Mouse (Mus musculus): Measurements from ENCODE around the gene Gm36210. TPM values are rescaled to one million over a fixed set of nuclear protein-coding genes. Genes with fewer than 3 reads are reported as not detected.

The Gm36210 gene
- total and polyA plus RNA-seq, 2 experiments from 2014 or later: 0.08 to 0.88 TPM

DNA sequence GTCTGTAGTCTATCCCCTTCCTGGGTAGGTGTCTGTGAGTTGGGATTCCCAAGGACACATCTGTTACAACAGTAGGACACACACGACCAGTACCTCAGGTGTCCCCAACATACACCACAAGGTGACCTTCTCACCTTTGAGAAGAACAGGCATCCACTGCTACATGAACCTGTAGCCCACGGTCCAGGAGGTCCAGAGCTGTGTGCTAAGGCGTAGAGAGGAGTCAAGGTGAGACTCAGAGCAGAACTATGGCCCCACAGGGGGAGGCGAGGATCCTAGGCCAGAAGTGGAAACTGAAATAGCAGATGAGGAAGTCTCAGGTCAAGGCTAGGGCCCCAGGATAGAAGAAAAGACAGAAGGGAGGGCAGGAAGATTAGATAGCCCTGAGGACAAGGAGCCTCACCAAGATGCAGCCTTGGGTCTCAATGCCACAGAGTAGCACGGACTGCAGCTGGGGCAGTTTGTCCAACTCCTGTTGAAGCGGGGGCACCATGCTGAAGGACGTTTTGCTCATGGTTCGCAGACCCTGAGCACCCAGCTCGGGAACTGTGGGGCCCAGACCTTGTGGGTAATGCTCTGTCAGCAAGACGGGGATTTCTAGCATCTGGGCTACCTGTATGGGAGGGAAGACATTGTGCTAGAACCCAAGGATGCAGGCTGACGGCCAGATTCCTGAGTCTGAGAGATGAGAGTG is 55.5 kb downstream of the Gm36210 start:
- H3K4me2 ChIP-seq (ENCODE audit: low read depth, low read length): no peak overlapping the region
- 63% methylated on average over 11 of the region's 11 CpGs for WGBS
- H3K4me1 ChIP-seq (ENCODE audit: control insufficient read depth, insufficient read depth): no peaks in the 10 kb centered on the region
- no peak overlapping the region for H3K4me3 ChIP-seq (ENCODE audit: low read depth, low read length)
- no peak for ATAC-seq (ENCODE audit: insufficient read depth, low read depth)
- no peak overlapping the region for H3K27ac ChIP-seq (ENCODE audit: low read depth)
- no peaks in the 10 kb centered on the region for H3K36me3 ChIP-seq (replicated peaks; ENCODE audit: control insufficient read depth, insufficient read depth, low read length)
- H3K9ac ChIP-seq (replicated peaks; ENCODE audit: low read depth, low read length): no peak overlapping the region
- TF ChIP-seq CTCF (IDR thresholded peaks at IDR 0.05; ENCODE audit: low read depth): no peak
- no peak for TF ChIP-seq EP300 (IDR thresholded peaks at IDR 0.05; ENCODE audit: low read depth)
- H3K27me3 ChIP-seq (ENCODE audit: control insufficient read depth, insufficient read depth, low read length): peaks cover 5% of the 10 kb centered on the region
- no peaks in the 10 kb centered on the region for H3K9me3 ChIP-seq (replicated peaks; ENCODE audit: control insufficient read depth, low read length)
- no peak for DNase-seq (ENCODE audit: low spot score)

DNA sequence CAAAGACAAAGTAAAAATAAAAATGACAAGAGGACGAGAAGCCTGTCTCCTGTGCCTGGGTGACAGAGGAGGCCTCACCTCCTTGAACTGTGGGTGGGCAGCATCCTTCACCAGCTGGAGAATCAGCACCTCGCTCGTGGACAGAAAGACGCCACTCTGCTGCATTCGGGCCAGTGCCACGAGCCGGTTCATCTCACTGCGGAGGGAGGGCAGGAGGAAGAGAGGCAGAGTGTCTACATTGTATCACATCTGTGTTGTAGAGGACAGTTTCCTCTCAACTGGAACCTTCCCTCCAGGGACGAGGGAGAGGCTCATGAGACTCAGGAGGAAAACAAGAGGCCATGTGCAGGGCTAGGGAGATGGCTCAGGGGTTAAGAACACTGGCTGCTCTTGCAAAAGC is 56.9 kb downstream of the Gm36210 start:
- Histone ChIP-seq H3K9ac (replicated peaks; ENCODE audit: low read depth, low read length) (no peak overlapping the region), H3K4me1 (ENCODE audit: control insufficient read depth, insufficient read depth) (no peaks in the 10 kb centered on the region), H3K4me3 (ENCODE audit: low read depth, low read length) (no peak overlapping the region), H3K27me3 (ENCODE audit: control insufficient read depth, insufficient read depth, low read length) (peaks cover 19% of the 10 kb centered on the region), H3K27ac (ENCODE audit: low read depth) (no peak overlapping the region), H3K9me3 (replicated peaks; ENCODE audit: control insufficient read depth, low read length) (no peaks in the 10 kb centered on the region), H3K4me2 (ENCODE audit: low read depth, low read length) (no peak overlapping the region), H3K36me3 (replicated peaks; ENCODE audit: control insufficient read depth, insufficient read depth, low read length) (no peaks in the 10 kb centered on the region)
- no peak for ATAC-seq (ENCODE audit: insufficient read depth, low read depth)
- 34% methylated on average over 9 of the region's 9 CpGs for WGBS
- TF ChIP-seq EP300 (IDR thresholded peaks at IDR 0.05; ENCODE audit: low read depth) (no peak), CTCF (IDR thresholded peaks at IDR 0.05; ENCODE audit: low read depth) (no peak)
- DNase-seq (ENCODE audit: low spot score): no peak

Other genes starting within 250 kb of the Gm36210 start
Only the 30 nearest of the 34 such genes appear.
- gene Brsk1, start 215.9 kb downstream of the Gm36210 start, total RNA-seq (2014; rRNA removed; ENCODE audit: low replicate concordance): 7.1 and 10.9 TPM in 2 replicates
- gene Brsk1, start 215.9 kb downstream of the Gm36210 start, polyA plus RNA-seq (2015; fragmentation: Nextera tagmentation; extraction: Ambion mirVana): 0.22 and 0.36 TPM in 2 replicates
- gene Tmem150b, start 181.3 kb downstream of the Gm36210 start, total RNA-seq (2014; rRNA removed; ENCODE audit: low replicate concordance): 0.23 TPM in 1 of 2 replicates, not detected in the other
- gene Tmem150b, start 181.3 kb downstream of the Gm36210 start, polyA plus RNA-seq (2015; fragmentation: Nextera tagmentation; extraction: Ambion mirVana): not detected in 2 replicates
- 59.1 and 62.9 TPM in 2 replicates for gene Kmt5c, start 166.4 kb downstream of the Gm36210 start, total RNA-seq (2014; rRNA removed; ENCODE audit: low replicate concordance)
- gene Kmt5c, start 166.4 kb downstream of the Gm36210 start, polyA plus RNA-seq (2015; fragmentation: Nextera tagmentation; extraction: Ambion mirVana): 38.3 and 42.9 TPM in 2 replicates
- gene Cox6b2, start 153.4 kb downstream of the Gm36210 start, total RNA-seq (2014; rRNA removed; ENCODE audit: low replicate concordance): 20.8 TPM in 1 of 2 replicates, not detected in the other
- gene Cox6b2, start 153.4 kb downstream of the Gm36210 start, polyA plus RNA-seq (2015; fragmentation: Nextera tagmentation; extraction: Ambion mirVana): 27.1 and 27.8 TPM in 2 replicates
- not detected in 2 replicates for gene Fam71e2, start 135.2 kb downstream of the Gm36210 start, total RNA-seq (2014; rRNA removed; ENCODE audit: low replicate concordance)
- not detected in 2 replicates for gene Fam71e2, start 135.2 kb downstream of the Gm36210 start, polyA plus RNA-seq (2015; fragmentation: Nextera tagmentation; extraction: Ambion mirVana)
- gene Il11, start 123.7 kb downstream of the Gm36210 start, total RNA-seq (2014; rRNA removed; ENCODE audit: low replicate concordance): not detected in 2 replicates
- not detected in 2 replicates for gene Il11, start 123.7 kb downstream of the Gm36210 start, polyA plus RNA-seq (2015; fragmentation: Nextera tagmentation; extraction: Ambion mirVana)
- not detected in 2 replicates for gene Tmem190, start 123.6 kb downstream of the Gm36210 start, total RNA-seq (2014; rRNA removed; ENCODE audit: low replicate concordance)
- gene Tmem190, start 123.6 kb downstream of the Gm36210 start, polyA plus RNA-seq (2015; fragmentation: Nextera tagmentation; extraction: Ambion mirVana): not detected in 2 replicates
- gene Tmem238, start 116.9 kb downstream of the Gm36210 start, total RNA-seq (2014; rRNA removed; ENCODE audit: low replicate concordance): 2.2 and 21.0 TPM in 2 replicates
- gene Tmem238, start 116.9 kb downstream of the Gm36210 start, polyA plus RNA-seq (2015; fragmentation: Nextera tagmentation; extraction: Ambion mirVana): 8.0 and 8.6 TPM in 2 replicates
- 141 and 173 TPM in 2 replicates for gene Rpl28, start 113.6 kb downstream of the Gm36210 start, total RNA-seq (2014; rRNA removed; ENCODE audit: low replicate concordance)
- gene Rpl28, start 113.6 kb downstream of the Gm36210 start, polyA plus RNA-seq (2015; fragmentation: Nextera tagmentation; extraction: Ambion mirVana): 259 and 269 TPM in 2 replicates
- gene Ube2s, start 93.9 kb downstream of the Gm36210 start, total RNA-seq (2014; rRNA removed; ENCODE audit: low replicate concordance): 440 and 486 TPM in 2 replicates
- 156 and 174 TPM in 2 replicates for gene Ube2s, start 93.9 kb downstream of the Gm36210 start, polyA plus RNA-seq (2015; fragmentation: Nextera tagmentation; extraction: Ambion mirVana)
- gene Shisa7, start 61.8 kb downstream of the Gm36210 start, total RNA-seq (2014; rRNA removed; ENCODE audit: low replicate concordance): 0.23 TPM in 1 of 2 replicates, not detected in the other
- not detected in 2 replicates for gene Shisa7, start 61.8 kb downstream of the Gm36210 start, polyA plus RNA-seq (2015; fragmentation: Nextera tagmentation; extraction: Ambion mirVana)
- 1.4 and 20.0 TPM in 2 replicates for gene Isoc2b, start 36.3 kb downstream of the Gm36210 start, total RNA-seq (2014; rRNA removed; ENCODE audit: low replicate concordance)
- 4.5 and 6.5 TPM in 2 replicates for gene Isoc2b, start 36.3 kb downstream of the Gm36210 start, polyA plus RNA-seq (2015; fragmentation: Nextera tagmentation; extraction: Ambion mirVana)
- gene Isoc2a, start 29.4 kb downstream of the Gm36210 start, total RNA-seq (2014; rRNA removed; ENCODE audit: low replicate concordance): 15.2 and 25.6 TPM in 2 replicates
- gene Isoc2a, start 29.4 kb downstream of the Gm36210 start, polyA plus RNA-seq (2015; fragmentation: Nextera tagmentation; extraction: Ambion mirVana): 1.4 and 1.6 TPM in 2 replicates
- 8.9 and 13.1 TPM in 2 replicates for gene Zfp628, start 8.7 kb upstream of the Gm36210 start, total RNA-seq (2014; rRNA removed; ENCODE audit: low replicate concordance)
- gene Zfp628, start 8.7 kb upstream of the Gm36210 start, polyA plus RNA-seq (2015; fragmentation: Nextera tagmentation; extraction: Ambion mirVana): 1.7 and 1.9 TPM in 2 replicates
- gene Nat14, start 15.5 kb upstream of the Gm36210 start, total RNA-seq (2014; rRNA removed; ENCODE audit: low replicate concordance): 2.0 and 4.2 TPM in 2 replicates
- 2.8 and 3.6 TPM in 2 replicates for gene Nat14, start 15.5 kb upstream of the Gm36210 start, polyA plus RNA-seq (2015; fragmentation: Nextera tagmentation; extraction: Ambion mirVana)
- 3.5 and 5.0 TPM in 2 replicates for gene Ssc5d, start 19.3 kb upstream of the Gm36210 start, total RNA-seq (2014; rRNA removed; ENCODE audit: low replicate concordance)
- 1.1 and 1.2 TPM in 2 replicates for gene Ssc5d, start 19.3 kb upstream of the Gm36210 start, polyA plus RNA-seq (2015; fragmentation: Nextera tagmentation; extraction: Ambion mirVana)
- 16.4 and 19.9 TPM in 2 replicates for gene Sbk2, start 57.9 kb upstream of the Gm36210 start, total RNA-seq (2014; rRNA removed; ENCODE audit: low replicate concordance)
- gene Sbk2, start 57.9 kb upstream of the Gm36210 start, polyA plus RNA-seq (2015; fragmentation: Nextera tagmentation; extraction: Ambion mirVana): 22.0 and 24.3 TPM in 2 replicates
- 3.2 and 3.9 TPM in 2 replicates for gene Sbk3, start 64.7 kb upstream of the Gm36210 start, total RNA-seq (2014; rRNA removed; ENCODE audit: low replicate concordance)
- gene Sbk3, start 64.7 kb upstream of the Gm36210 start, polyA plus RNA-seq (2015; fragmentation: Nextera tagmentation; extraction: Ambion mirVana): 2.7 and 4.1 TPM in 2 replicates
- 8.3 and 15.0 TPM in 2 replicates for gene Zfp579, start 89.6 kb upstream of the Gm36210 start, total RNA-seq (2014; rRNA removed; ENCODE audit: low replicate concordance)
- 25.4 and 30.6 TPM in 2 replicates for gene Zfp579, start 89.6 kb upstream of the Gm36210 start, polyA plus RNA-seq (2015; fragmentation: Nextera tagmentation; extraction: Ambion mirVana)
- gene Zfp524, start 107.9 kb upstream of the Gm36210 start, total RNA-seq (2014; rRNA removed; ENCODE audit: low replicate concordance): 11.0 and 15.6 TPM in 2 replicates
- 12.5 and 15.1 TPM in 2 replicates for gene Zfp524, start 107.9 kb upstream of the Gm36210 start, polyA plus RNA-seq (2015; fragmentation: Nextera tagmentation; extraction: Ambion mirVana)
- gene Fiz1, start 108.2 kb upstream of the Gm36210 start, total RNA-seq (2014; rRNA removed; ENCODE audit: low replicate concordance): 37.2 and 56.9 TPM in 2 replicates
- gene Fiz1, start 108.2 kb upstream of the Gm36210 start, polyA plus RNA-seq (2015; fragmentation: Nextera tagmentation; extraction: Ambion mirVana): 14.4 and 14.7 TPM in 2 replicates
- gene Gm44973, start 109.0 kb upstream of the Gm36210 start, total RNA-seq (2014; rRNA removed; ENCODE audit: low replicate concordance): not detected in 2 replicates
- 0.75 and 1.1 TPM in 2 replicates for gene Gm44973, start 109.0 kb upstream of the Gm36210 start, polyA plus RNA-seq (2015; fragmentation: Nextera tagmentation; extraction: Ambion mirVana)
- gene Zfp865, start 113.9 kb upstream of the Gm36210 start, total RNA-seq (2014; rRNA removed; ENCODE audit: low replicate concordance): 17.6 and 24.9 TPM in 2 replicates
- gene Zfp865, start 113.9 kb upstream of the Gm36210 start, polyA plus RNA-seq (2015; fragmentation: Nextera tagmentation; extraction: Ambion mirVana): 1.8 and 2.0 TPM in 2 replicates
- 1.0 and 2.8 TPM in 2 replicates for gene Ccdc106, start 114.0 kb upstream of the Gm36210 start, total RNA-seq (2014; rRNA removed; ENCODE audit: low replicate concordance)
- 0.33 and 0.85 TPM in 2 replicates for gene Ccdc106, start 114.0 kb upstream of the Gm36210 start, polyA plus RNA-seq (2015; fragmentation: Nextera tagmentation; extraction: Ambion mirVana)
- 0.99 TPM in 1 of 2 replicates, not detected in the other for gene 4632433K11Rik, start 127.6 kb upstream of the Gm36210 start, total RNA-seq (2014; rRNA removed; ENCODE audit: low replicate concordance)
- gene 4632433K11Rik, start 127.6 kb upstream of the Gm36210 start, polyA plus RNA-seq (2015; fragmentation: Nextera tagmentation; extraction: Ambion mirVana): not detected in 2 replicates
- 7.2 and 8.3 TPM in 2 replicates for gene Zfp784, start 131.9 kb upstream of the Gm36210 start, total RNA-seq (2014; rRNA removed; ENCODE audit: low replicate concordance)
- 8.0 and 8.2 TPM in 2 replicates for gene Zfp784, start 131.9 kb upstream of the Gm36210 start, polyA plus RNA-seq (2015; fragmentation: Nextera tagmentation; extraction: Ambion mirVana)
- gene Zfp580, start 145.0 kb upstream of the Gm36210 start, total RNA-seq (2014; rRNA removed; ENCODE audit: low replicate concordance): 15.0 TPM in 1 of 2 replicates, not detected in the other
- 14.7 and 16.6 TPM in 2 replicates for gene Zfp580, start 145.0 kb upstream of the Gm36210 start, polyA plus RNA-seq (2015; fragmentation: Nextera tagmentation; extraction: Ambion mirVana)
- gene U2af2, start 155.6 kb upstream of the Gm36210 start, total RNA-seq (2014; rRNA removed; ENCODE audit: low replicate concordance): 95.2 and 99.1 TPM in 2 replicates
- 38.0 and 39.3 TPM in 2 replicates for gene U2af2, start 155.6 kb upstream of the Gm36210 start, polyA plus RNA-seq (2015; fragmentation: Nextera tagmentation; extraction: Ambion mirVana)
- 208 and 236 TPM in 2 replicates for gene Epn1, start 173.7 kb upstream of the Gm36210 start, total RNA-seq (2014; rRNA removed; ENCODE audit: low replicate concordance)
- 53.0 and 56.4 TPM in 2 replicates for gene Epn1, start 173.7 kb upstream of the Gm36210 start, polyA plus RNA-seq (2015; fragmentation: Nextera tagmentation; extraction: Ambion mirVana)
- not detected in 2 replicates for gene Rfpl4, start 210.4 kb upstream of the Gm36210 start, total RNA-seq (2014; rRNA removed; ENCODE audit: low replicate concordance)
- gene Rfpl4, start 210.4 kb upstream of the Gm36210 start, polyA plus RNA-seq (2015; fragmentation: Nextera tagmentation; extraction: Ambion mirVana): not detected in 2 replicates